Mouse (Mus musculus) forebrain, postnatal 0 days (tissue): ENCODE results near the gene Gdf15. TPM values are rescaled to one million over a fixed set of nuclear protein-coding genes. Genes with fewer than 3 reads are reported as not detected.
A peak's percentile ranks its signal among the peaks of the same experiment; 100 is the strongest.

Experiments
- ATAC-seq: fragments of 200-750 bp; cut with Nextera tagmentation; 2 replicates; pipeline ENCODE4 v1.8.0; 2017; ENCODE audit warnings: mild to moderate bottlenecking, moderate library complexity
- DNase-seq: peaks from one replicate; pipeline ENCODE4 v3.0.0-alpha.2; 2015
- H3K27ac ChIP-seq: fragments of 300-500 bp; sonication (generic); 2 replicates; pipeline ENCODE4 v1.5.1; 2014; ENCODE audit warnings: low read depth, mild to moderate bottlenecking, antibody characterized with exemption, low read length, moderate library complexity, mixed read lengths
- H3K27me3 ChIP-seq: fragments of 300-500 bp; sonication (generic); 2 replicates; pipeline ENCODE4 v1.6.1; 2014; ENCODE audit warnings: mild to moderate bottlenecking, low read length, mixed read lengths; ENCODE audit not compliant: insufficient read depth
- H3K36me3 ChIP-seq: fragments of 300-500 bp; sonication (generic); 2 replicates; pipeline ENCODE4 v1.6.1; 2014; ENCODE audit warnings: mild to moderate bottlenecking, moderate library complexity; ENCODE audit not compliant: insufficient read depth
- H3K4me1 ChIP-seq: fragments of 300-500 bp; sonication (generic); 2 replicates; pipeline ENCODE4 v1.6.1; 2014; ENCODE audit warnings: antibody characterized with exemption; ENCODE audit not compliant: insufficient read depth
- H3K4me2 ChIP-seq: fragments of 300-500 bp; sonication (generic); 2 replicates; pipeline ENCODE4 v1.6.1; 2014; ENCODE audit warnings: low read depth, mild to moderate bottlenecking, moderate library complexity
- H3K4me3 ChIP-seq: fragments of 300-500 bp; sonication (generic); 2 replicates; pipeline ENCODE4 v1.5.1; 2014; ENCODE audit warnings: low read depth, low read length, mixed read lengths
- H3K9ac ChIP-seq: fragments of 300-500 bp; sonication (generic); 2 replicates; pipeline ENCODE4 v1.6.1; 2014; ENCODE audit warnings: mild to moderate bottlenecking
- H3K9me3 ChIP-seq: fragments of 300-500 bp; sonication (generic); 2 replicates; pipeline ENCODE4 v1.6.1; 2016; ENCODE audit warnings: low read length
- CTCF ChIP-seq: sonication (generic); IDR thresholded peaks from 2 replicates; pipeline ENCODE4 v1.5.1; 2016; ENCODE audit warnings: antibody characterized with exemption, control low read depth, low read depth
- WGBS: fragments of 180-500 bp; shearing (Covaris S2); extraction: QIAGEN DNeasy Blood & Tissue Kit; methylation state at CpG from one replicate; pipeline ENCODE4 v1.1.7; 2014; 5-methylcytosine and 5-hydroxymethylcytosine counted together
- polyA plus RNA-seq: library from polyadenylated mRNA; unstranded; fragments of >200 nt; fragmentation: Nextera tagmentation; extraction: Ambion mirVana; gene quantifications from 2 replicates; pipeline ENCODE4 v1.2.1, GENCODE M21; 2015
- total RNA-seq: library from RNA; depleted of rRNA; stranded (reverse); fragments of >200 nt; gene quantifications from 2 replicates; pipeline ENCODE4 v1.2.3, GENCODE M21; 2014

The Gdf15 gene
- total and polyA plus RNA-seq, 2 experiments from 2014 or later = 0.18 to 0.90 TPM

- Histone ChIP-seq H3K9me3 (no peaks in the 10 kb centered on the region), H3K4me2 (no peak overlapping the region), H3K9ac (no peak overlapping the region), H3K27ac (no peak overlapping the region), H3K4me3 (no peak overlapping the region), H3K36me3 (peaks cover 22% of the 10 kb centered on the region), H3K27me3 (no peaks in the 10 kb centered on the region), H3K4me1 (peaks cover 14% of the 10 kb centered on the region)
- WGBS = 79% methylated on average over 4 of the region's 4 CpGs
- ATAC-seq (no peak), DNase-seq (no peak)
- no peak for TF ChIP-seq CTCF
Observed at GRCm38 (mm10) chr8:70674716-70675115, 42.5 kb upstream of the Gdf15 start.

- H3K9ac ChIP-seq = peak overlapping the region; percentile 67
- DNase-seq (no peak), ATAC-seq (no peak)
- 84% methylated on average over 3 of the region's 3 CpGs for WGBS
- H3K4me1 ChIP-seq = peaks cover 14% of the 10 kb centered on the region
- peaks cover 16% of the 10 kb centered on the region for H3K36me3 ChIP-seq
- peak overlapping the region; percentile 66 for H3K4me3 ChIP-seq
- TF ChIP-seq CTCF = no peak
- H3K9me3 ChIP-seq = no peaks in the 10 kb centered on the region
- no peaks in the 10 kb centered on the region for H3K27me3 ChIP-seq
- H3K4me2 ChIP-seq = peak overlapping the region; percentile 55
- peak overlapping the region; percentile 96 for H3K27ac ChIP-seq
Observed at GRCm38 (mm10) chr8:70674109-70674508, 41.9 kb upstream of the Gdf15 start.

GRCm38 (mm10) chr8:70673079-70673856, 41.0 kb upstream of the Gdf15 start, which contains the start of gene Lsm4:
Gene Lsm4 (plus strand): TSS chr8:70673248.
- peaks cover 14% of the 10 kb centered on the region for H3K4me1 ChIP-seq
- peak within 1 kb of the TSS; percentile 66 for H3K4me3 ChIP-seq
- peak within 1 kb of the TSS; percentile 55 for H3K4me2 ChIP-seq
- TF ChIP-seq CTCF = peak; percentile 82
- DNase-seq = peak; percentile 100
- peaks cover 8% of the 10 kb centered on the region for H3K36me3 ChIP-seq
- H3K27me3 ChIP-seq = no peaks in the 10 kb centered on the region
- H3K9ac ChIP-seq = peak within 1 kb of the TSS; percentile 67
- WGBS = under 1% methylated on average over 60 of the region's 60 CpGs
- peak; percentile 97 for ATAC-seq
- peak within 1 kb of the TSS; percentile 96 for H3K27ac ChIP-seq
- H3K9me3 ChIP-seq = no peaks in the 10 kb centered on the region

GRCm38 (mm10) chr8:70672325-70673078, 40.2 kb upstream of the Gdf15 start:
- peak overlapping the region; percentile 47 for H3K4me2 ChIP-seq
- H3K4me3 ChIP-seq = peak overlapping the region; percentile 31
- no peaks in the 10 kb centered on the region for H3K27me3 ChIP-seq
- peak; percentile 22 for DNase-seq
- H3K9me3 ChIP-seq = no peaks in the 10 kb centered on the region
- peaks cover under 1% of the 10 kb centered on the region; the same call in 1 of the 2 replicates for H3K36me3 ChIP-seq
- no peak for TF ChIP-seq CTCF
- peak overlapping the region; percentile 53 for H3K9ac ChIP-seq
- 35% methylated on average over 19 of the region's 19 CpGs for WGBS
- peaks cover 14% of the 10 kb centered on the region for H3K4me1 ChIP-seq
- ATAC-seq = no peak
- H3K27ac ChIP-seq = peak overlapping the region; percentile 91

- H3K9ac ChIP-seq = no peak overlapping the region
- H3K27ac ChIP-seq = no peak overlapping the region
- no peaks in the 10 kb centered on the region for H3K9me3 ChIP-seq
- H3K36me3 ChIP-seq = no peaks in the 10 kb centered on the region
- H3K4me3 ChIP-seq = no peak overlapping the region
- H3K27me3 ChIP-seq = no peaks in the 10 kb centered on the region
- ATAC-seq (no peak), DNase-seq (no peak)
- H3K4me2 ChIP-seq = no peak overlapping the region
- peaks cover 14% of the 10 kb centered on the region for H3K4me1 ChIP-seq
- no peak for TF ChIP-seq CTCF
- 61% methylated on average over 10 of the region's 10 CpGs for WGBS
Observed at GRCm38 (mm10) chr8:70671615-70672324, 39.5 kb upstream of the Gdf15 start.

GRCm38 (mm10) chr8:70667071-70667470, 34.8 kb upstream of the Gdf15 start:
- WGBS = 51% methylated on average over 5 of the region's 5 CpGs
- TF ChIP-seq CTCF = no peak
- Histone ChIP-seq H3K27me3 (no peaks in the 10 kb centered on the region), H3K9me3 (no peaks in the 10 kb centered on the region), H3K4me1 (0 out of 2 replicates have a peak, but pooled peaks cover under 1% of the 10 kb centered on the region), H3K4me3 (no peak overlapping the region), H3K27ac (no peak overlapping the region), H3K36me3 (no peaks in the 10 kb centered on the region), H3K9ac (no peak overlapping the region), H3K4me2 (no peak overlapping the region)
- DNase-seq (peak; percentile 49), ATAC-seq (peak; percentile 79)
